Mouse (Mus musculus): ENCODE data around the gene Ddx46. TPM values are rescaled to one million over a fixed set of nuclear protein-coding genes. Genes with fewer than 3 reads are reported as not detected.

Gene Ddx46
- 46.6 and 52.8 TPM in 2 replicates for polyA plus RNA-seq (2011; ENCODE audit: insufficient read length, low read depth, missing spikeins)

GRCm38 (mm10) chr13:55634639-55635127 lies at the start of gene Ddx46:
TSS of gene Ddx46 (plus strand) at chr13:55635027.
- TF ChIP-seq POLR2A (IDR thresholded peaks at IDR 0.05; ENCODE audit: low read depth, low read length) (peak; percentile 89), CTCF (IDR thresholded peaks at IDR 0.05; ENCODE audit: borderline replicate concordance, insufficient read depth, low read length) (peak; percentile 68)
- H3K4me1 ChIP-seq (ENCODE audit: control insufficient read depth, insufficient read depth, low read length): peaks cover 3% of the 10 kb centered on the region; the same call in 1 of the 2 replicates
- peak within 1 kb of the TSS; percentile 59 for H3K4me3 ChIP-seq (ENCODE audit: insufficient read depth, low read length)
- H3K27ac ChIP-seq (ENCODE audit: insufficient read depth, low read length): no peak within 1 kb of the TSS

GRCm38 (mm10) chr13:55591961-55592490 lies 42.8 kb upstream of the Ddx46 start:
- Histone ChIP-seq H3K27ac (ENCODE audit: insufficient read depth, low read length) (no peak overlapping the region), H3K4me3 (ENCODE audit: insufficient read depth, low read length) (no peak overlapping the region), H3K4me1 (ENCODE audit: control insufficient read depth, insufficient read depth, low read length) (peaks cover 4% of the 10 kb centered on the region; the same call in 1 of the 2 replicates)
- TF ChIP-seq CTCF (IDR thresholded peaks at IDR 0.05; ENCODE audit: borderline replicate concordance, insufficient read depth, low read length) (no peak), POLR2A (IDR thresholded peaks at IDR 0.05; ENCODE audit: low read depth, low read length) (no peak)

- TF ChIP-seq CTCF (IDR thresholded peaks at IDR 0.05; ENCODE audit: borderline replicate concordance, insufficient read depth, low read length) (no peak), POLR2A (IDR thresholded peaks at IDR 0.05; ENCODE audit: low read depth, low read length) (peak; percentile 98)
These were observed 42.1 kb upstream of the Ddx46 start for GRCm38 (mm10) chr13:55592512-55593253.

GRCm38 (mm10) chr13:55593254-55593747 lies 41.5 kb upstream of the Ddx46 start:
- Histone ChIP-seq H3K4me3 (ENCODE audit: insufficient read depth, low read length) (peak overlapping the region; percentile 65), H3K4me1 (ENCODE audit: control insufficient read depth, insufficient read depth, low read length) (peaks cover 4% of the 10 kb centered on the region; the same call in 1 of the 2 replicates), H3K27ac (ENCODE audit: insufficient read depth, low read length) (no peak overlapping the region)
- TF ChIP-seq CTCF (IDR thresholded peaks at IDR 0.05; ENCODE audit: borderline replicate concordance, insufficient read depth, low read length) (no peak), POLR2A (IDR thresholded peaks at IDR 0.05; ENCODE audit: low read depth, low read length) (no peak)

More at GRCm38 (mm10) chr13:55592512-55593253, 42.1 kb upstream of the Ddx46 start:
- Histone ChIP-seq H3K4me1 (ENCODE audit: control insufficient read depth, insufficient read depth, low read length) (peaks cover 4% of the 10 kb centered on the region; the same call in 1 of the 2 replicates), H3K4me3 (ENCODE audit: insufficient read depth, low read length) (peak overlapping the region; percentile 65), H3K27ac (ENCODE audit: insufficient read depth, low read length) (no peak overlapping the region)

- TF ChIP-seq POLR2A (IDR thresholded peaks at IDR 0.05; ENCODE audit: low read depth, low read length) (no peak), CTCF (IDR thresholded peaks at IDR 0.05; ENCODE audit: borderline replicate concordance, insufficient read depth, low read length) (no peak)
- Histone ChIP-seq H3K4me1 (ENCODE audit: control insufficient read depth, insufficient read depth, low read length) (peaks cover 7% of the 10 kb centered on the region), H3K27ac (ENCODE audit: insufficient read depth, low read length) (no peak overlapping the region), H3K4me3 (ENCODE audit: insufficient read depth, low read length) (no peak overlapping the region)
These were observed 39.5 kb upstream of the Ddx46 start for GRCm38 (mm10) chr13:55595375-55595774.

GRCm38 (mm10) chr13:55596802-55597201 lies 38.0 kb upstream of the Ddx46 start:
- Histone ChIP-seq H3K4me1 (ENCODE audit: control insufficient read depth, insufficient read depth, low read length) (peaks cover 7% of the 10 kb centered on the region), H3K4me3 (ENCODE audit: insufficient read depth, low read length) (no peak overlapping the region), H3K27ac (ENCODE audit: insufficient read depth, low read length) (no peak overlapping the region)
- no peak for TF ChIP-seq CTCF (IDR thresholded peaks at IDR 0.05; ENCODE audit: borderline replicate concordance, insufficient read depth, low read length)
- no peak for TF ChIP-seq POLR2A (IDR thresholded peaks at IDR 0.05; ENCODE audit: low read depth, low read length)

- TF ChIP-seq CTCF (IDR thresholded peaks at IDR 0.05; ENCODE audit: borderline replicate concordance, insufficient read depth, low read length): no peak
- peak; percentile 77 for TF ChIP-seq POLR2A (IDR thresholded peaks at IDR 0.05; ENCODE audit: low read depth, low read length)
These were observed 35.0 kb upstream of the Ddx46 start, which contains the start of gene B4galt7 for GRCm38 (mm10) chr13:55599566-55600540. TSS of gene B4galt7 (plus strand) at chr13:55599896.

GRCm38 (mm10) chr13:55600657-55601056 lies 34.2 kb upstream of the Ddx46 start:
- TF ChIP-seq POLR2A (IDR thresholded peaks at IDR 0.05; ENCODE audit: low read depth, low read length) (no peak), CTCF (IDR thresholded peaks at IDR 0.05; ENCODE audit: borderline replicate concordance, insufficient read depth, low read length) (no peak)
- Histone ChIP-seq H3K4me3 (ENCODE audit: insufficient read depth, low read length) (peak overlapping the region; percentile 98), H3K27ac (ENCODE audit: insufficient read depth, low read length) (peak overlapping the region; percentile 37; the same call in 1 of the 2 replicates), H3K4me1 (ENCODE audit: control insufficient read depth, insufficient read depth, low read length) (peaks cover 3% of the 10 kb centered on the region; the same call in 1 of the 2 replicates)

More at GRCm38 (mm10) chr13:55599566-55600540, 35.0 kb upstream of the Ddx46 start, which contains the start of gene B4galt7:
- Histone ChIP-seq H3K4me1 (ENCODE audit: control insufficient read depth, insufficient read depth, low read length) (peaks cover 3% of the 10 kb centered on the region; the same call in 1 of the 2 replicates), H3K4me3 (ENCODE audit: insufficient read depth, low read length) (peak within 1 kb of the TSS; percentile 98), H3K27ac (ENCODE audit: insufficient read depth, low read length) (0 out of 2 replicates have a peak within 1 kb of the TSS, but pooled peaks have one; percentile 37)

Data from embryonic fibroblast, embryonic 13.5 days (primary cell).